ENCODE assay signal across 15 mouse cellular contexts in genomic region chr10:111619627-111620270, GRCm38 (mm10).
DNase-seq lines count a peak whose midpoint lies in the region; ATAC-seq and TF ChIP-seq lines count a peak whose summit lies in the region.
"Had no signal": no experiment of that assay in that cellular context is flagged by ENCODE, and none has a peak within 500 bp of the region (broad histone marks: within the 10 kb centered on the region; RNA-seq: fewer than 3 reads in every experiment).

No protein-coding gene starts in this region.

- H3K9ac ChIP-seq in midbrain, postnatal 0 days (replicated peaks; ENCODE audit: low read length, poor library complexity, severe bottlenecking): no peak overlapping the region
- H3K9ac ChIP-seq: forebrain, embryonic 12.5 days; heart, embryonic 13.5 days; hindbrain, embryonic 13.5 days; kidney, embryonic 15.5 days; liver, embryonic 14.5 days had no signal

- no peak for TF ChIP-seq CTCF in midbrain, postnatal 0 days (IDR thresholded peaks at IDR 0.05)
- no peak for TF ChIP-seq CTCF in left cerebral cortex, adult 2 months (IDR thresholded peaks at IDR 0.05)

- H3K36me3 ChIP-seq in midbrain, postnatal 0 days (ENCODE audit: insufficient read depth, low read length): no peaks in the 10 kb centered on the region
- H3K36me3 ChIP-seq in midbrain, embryonic 10.5 days: no peaks in the 10 kb centered on the region
- H3K36me3 ChIP-seq: forebrain, embryonic 12.5 days; heart, embryonic 13.5 days; hindbrain, embryonic 13.5 days; kidney, embryonic 15.5 days had no signal

- ATAC-seq in midbrain, postnatal 0 days (ENCODE audit: low FRiP score): no peak

- intact Hi-C loops in left cerebral cortex, adult 2 months (cut with DNase I): no loop called here

- no peak overlapping the region for H3K4me3 ChIP-seq in midbrain, postnatal 0 days (ENCODE audit: low read depth, low read length)
- H3K4me3 ChIP-seq in midbrain, embryonic 10.5 days: no peak overlapping the region
- H3K4me3 ChIP-seq in left cerebral cortex, adult 2 months: no peak overlapping the region
- H3K4me3 ChIP-seq: forebrain, embryonic 12.5 days; heart, embryonic 13.5 days; hindbrain, embryonic 13.5 days; kidney, embryonic 15.5 days had no signal

- no peaks in the 10 kb centered on the region for H3K9me3 ChIP-seq in midbrain, postnatal 0 days (ENCODE audit: low read length)
- H3K9me3 ChIP-seq in midbrain, embryonic 10.5 days (replicated peaks): no peaks in the 10 kb centered on the region
- H3K9me3 ChIP-seq: forebrain, embryonic 12.5 days; heart, embryonic 13.5 days; hindbrain, embryonic 13.5 days; kidney, embryonic 15.5 days had no signal

- DNase-seq in cerebellum, adult 9-10 months: peak; percentile 6
- DNase-seq in cerebellum, postnatal 36 days: no peak
- DNase-seq in midbrain, postnatal 0 days (ENCODE audit: low spot score): peak; percentile 54
- no peak for DNase-seq in midbrain, embryonic 10.5 days (ENCODE audit: low spot score)
- peak; percentile 44 for DNase-seq in fibroblast of lung, adult 2 months (ENCODE audit: low read depth)
- no peak for DNase-seq in thymus, adult 18-20 months
- DNase-seq in urinary bladder, postnatal 4 days (ENCODE audit: low spot score in 2 of 2): no peak
- DNase-seq in left cerebral cortex, adult 2 months (ENCODE audit: extremely low spot score in 1 of 2, low spot score in 2 of 2): no peak
- DNase-seq: cerebellum, adult 8-10 months; left cerebral cortex, postnatal 4 days had no signal

- 79% methylated on average over 11 of the region's 11 CpGs for WGBS in midbrain, postnatal 0 days
- 83% methylated on average over 11 of the region's 11 CpGs for WGBS in midbrain, embryonic 10.5 days

- H3K4me2 ChIP-seq in midbrain, postnatal 0 days (ENCODE audit: low read depth, low read length, poor library complexity, severe bottlenecking): no peak overlapping the region
- H3K4me2 ChIP-seq: forebrain, embryonic 12.5 days; heart, embryonic 13.5 days; hindbrain, embryonic 13.5 days; kidney, embryonic 15.5 days had no signal

- no peaks in the 10 kb centered on the region for H3K4me1 ChIP-seq in midbrain, postnatal 0 days (ENCODE audit: insufficient read depth, low read length)
- H3K4me1 ChIP-seq in midbrain, embryonic 10.5 days: peaks cover 8% of the 10 kb centered on the region

- H3K27ac ChIP-seq in midbrain, postnatal 0 days (ENCODE audit: low read depth, low read length): no peak overlapping the region
- H3K27ac ChIP-seq in midbrain, embryonic 10.5 days (replicated peaks): no peak overlapping the region
- no peak overlapping the region for H3K27ac ChIP-seq in left cerebral cortex, adult 2 months
- H3K27ac ChIP-seq: forebrain, embryonic 12.5 days; heart, embryonic 13.5 days; hindbrain, embryonic 13.5 days; kidney, embryonic 15.5 days; liver, embryonic 14.5 days had no signal

- no peaks in the 10 kb centered on the region; the same call in 1 of the 2 replicates for H3K27me3 ChIP-seq in midbrain, postnatal 0 days (ENCODE audit: insufficient read depth, low read length)
- peaks cover 40% of the 10 kb centered on the region for H3K27me3 ChIP-seq in midbrain, embryonic 10.5 days (ENCODE audit: low read depth, poor library complexity, severe bottlenecking)
- H3K27me3 ChIP-seq: heart, embryonic 13.5 days; kidney, embryonic 15.5 days had no signal

Comparison
In these comparisons a context has a peak if more than half of its experiments do, and no peak if none do; other contexts are left out.
1. DNase-seq: peak in cerebellum, adult 9-10 months (single experiment), midbrain, postnatal 0 days (single experiment) and fibroblast of lung, adult 2 months (single experiment); none in cerebellum, postnatal 36 days (0 of 2), midbrain, embryonic 10.5 days (single experiment), thymus, adult 18-20 months (0 of 2), urinary bladder, postnatal 4 days (0 of 2) and left cerebral cortex, adult 2 months (0 of 2).